Mouse (Mus musculus) layer of hippocampus, adult 2 months (tissue): ENCODE data around the gene Nedd9. TPM values are rescaled to one million over a fixed set of nuclear protein-coding genes. Genes with fewer than 3 reads are reported as not detected.
A peak's percentile ranks its signal among the peaks of the same experiment; 100 is the strongest.

Experiments used
- DNase-seq, 2 experiments: peaks; one replicate each; pipeline ENCODE4 v3.0.0; 2022; ENCODE audit warnings: low spot score in 2 of 2
- H3K27ac ChIP-seq: fragments of 200-600 bp; 2 replicates; pipeline ENCODE4 v1.8.1; 2022
- H3K4me3 ChIP-seq: fragments of 200-600 bp; 2 replicates; pipeline ENCODE4 v1.8.1; 2022; ENCODE audit warnings: mild to moderate bottlenecking
- CTCF ChIP-seq: fragments of 200-600 bp; conservative IDR thresholded peaks from 2 replicates; pipeline ENCODE4 v1.8.1; 2022; ENCODE audit warnings: antibody characterized with exemption, mild to moderate bottlenecking, moderate library complexity
- total RNA-seq, 2 experiments: library from RNA; stranded (reverse); gene quantifications; 2 replicates each; pipeline ENCODE4 v1.2.3; 2021

Nedd9 gene
- total RNA-seq, 2 experiments from 2014 or later = 12.4 to 14.1 TPM

- no peak overlapping the region for H3K4me3 ChIP-seq
- no peak for TF ChIP-seq CTCF
- H3K27ac ChIP-seq = no peak overlapping the region
- no peak for DNase-seq
Observed at GRCm38 (mm10) chr13:41510631-41511419, 23.7 kb upstream of the Nedd9 start.

GRCm38 (mm10) chr13:41505594-41505993 is 18.4 kb upstream of the Nedd9 start:
- Histone ChIP-seq H3K27ac (no peak overlapping the region), H3K4me3 (no peak overlapping the region)
- TF ChIP-seq CTCF = no peak
- DNase-seq = no peak

DNA sequence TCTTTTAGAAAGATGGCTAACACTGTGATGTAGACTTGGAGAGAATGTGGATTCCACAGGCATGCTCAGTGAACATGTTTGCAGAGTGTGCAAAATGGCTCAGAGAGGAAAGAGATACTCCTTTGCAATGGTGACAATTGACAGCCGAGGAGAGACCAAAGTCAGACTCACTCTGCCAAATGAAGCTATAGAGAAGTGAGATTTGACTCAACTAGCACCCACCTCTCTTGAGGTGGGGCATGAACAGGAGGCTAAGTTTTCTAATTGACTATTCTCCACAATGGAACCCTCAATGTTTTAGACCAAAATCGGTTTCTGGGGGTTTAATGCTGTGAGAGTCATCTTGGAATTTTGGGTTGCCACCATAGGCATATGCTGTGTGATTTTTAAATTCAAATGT is 17.8 kb upstream of the Nedd9 start:
- no peak for DNase-seq
- Histone ChIP-seq H3K27ac (no peak overlapping the region), H3K4me3 (no peak overlapping the region)
- TF ChIP-seq CTCF = no peak

DNA sequence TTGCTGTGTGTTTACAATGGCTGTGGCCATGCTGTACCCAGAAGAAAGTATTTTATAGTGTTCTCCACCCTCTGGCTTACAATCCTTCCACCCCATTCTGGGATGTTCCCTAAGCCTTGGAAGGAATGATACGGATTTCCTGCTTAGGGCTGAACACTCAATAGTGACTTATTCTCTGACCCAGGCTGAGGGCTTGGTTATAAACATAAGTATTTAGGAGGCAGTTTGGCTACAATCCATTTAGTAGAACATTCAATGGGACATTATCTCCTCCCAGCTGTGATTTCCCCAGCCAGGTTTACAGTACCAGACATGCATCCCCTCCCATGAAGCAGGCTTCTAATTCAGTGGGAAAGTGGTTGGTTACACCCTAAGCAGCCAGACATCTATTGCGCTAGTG is 17.3 kb upstream of the Nedd9 start:
- no peak overlapping the region for H3K27ac ChIP-seq
- no peak for TF ChIP-seq CTCF

GRCm38 (mm10) chr13:41502917-41503301 is 15.7 kb upstream of the Nedd9 start:
- no peak for TF ChIP-seq CTCF
- Histone ChIP-seq H3K27ac (no peak overlapping the region), H3K4me3 (no peak overlapping the region)
- DNase-seq = no peak

More for the DNA sequence above, 17.3 kb upstream of the Nedd9 start:
- DNase-seq = no peak
- no peak overlapping the region for H3K4me3 ChIP-seq

DNA sequence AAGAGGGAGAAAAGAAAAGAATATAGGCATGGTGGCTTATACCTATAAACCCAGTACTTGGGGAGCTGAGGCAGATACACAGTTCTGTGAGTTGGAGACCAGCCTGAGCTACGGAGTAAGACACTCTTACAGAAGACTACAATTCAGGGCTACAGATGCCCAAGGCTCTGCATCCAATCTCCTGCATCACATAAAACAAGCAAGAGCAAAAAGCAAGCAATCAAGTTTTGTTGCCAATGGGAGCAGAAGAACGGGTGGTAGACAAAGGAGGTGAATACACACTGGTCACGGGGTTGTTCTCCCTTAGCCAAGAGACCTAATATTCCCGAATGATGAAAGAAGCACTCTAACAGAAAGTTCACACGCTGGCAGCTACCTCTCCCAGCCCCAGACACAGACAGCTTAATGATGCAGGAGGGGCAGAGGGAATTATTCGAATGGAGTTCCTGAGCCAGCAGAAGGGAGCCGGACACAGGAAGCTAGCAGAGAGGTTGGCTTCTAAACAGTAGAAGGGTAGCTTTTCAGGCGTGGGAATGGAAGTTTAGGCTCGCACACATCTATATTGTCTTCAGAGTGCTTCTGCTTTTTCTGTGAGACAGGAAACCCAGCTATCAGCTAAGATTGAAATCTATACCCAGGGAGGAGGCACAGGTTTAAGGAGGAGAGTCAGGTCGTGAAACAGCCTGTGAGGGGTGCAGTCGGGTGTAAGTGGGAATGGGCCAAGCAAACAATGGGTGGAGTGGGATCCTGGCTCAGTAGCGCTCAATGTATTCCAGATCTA is 15.2 kb upstream of the Nedd9 start:
- no peak overlapping the region for H3K27ac ChIP-seq
- DNase-seq = no peak
- no peak overlapping the region for H3K4me3 ChIP-seq
- no peak for TF ChIP-seq CTCF

GRCm38 (mm10) chr13:41500793-41501192 is 13.6 kb upstream of the Nedd9 start:
- Histone ChIP-seq H3K27ac (no peak overlapping the region), H3K4me3 (no peak overlapping the region)
- TF ChIP-seq CTCF = no peak
- no peak for DNase-seq

- H3K4me3 ChIP-seq = no peak overlapping the region
- DNase-seq = no peak
- no peak overlapping the region for H3K27ac ChIP-seq
- TF ChIP-seq CTCF = no peak
Observed at GRCm38 (mm10) chr13:41498611-41499121, 11.5 kb upstream of the Nedd9 start.

DNA sequence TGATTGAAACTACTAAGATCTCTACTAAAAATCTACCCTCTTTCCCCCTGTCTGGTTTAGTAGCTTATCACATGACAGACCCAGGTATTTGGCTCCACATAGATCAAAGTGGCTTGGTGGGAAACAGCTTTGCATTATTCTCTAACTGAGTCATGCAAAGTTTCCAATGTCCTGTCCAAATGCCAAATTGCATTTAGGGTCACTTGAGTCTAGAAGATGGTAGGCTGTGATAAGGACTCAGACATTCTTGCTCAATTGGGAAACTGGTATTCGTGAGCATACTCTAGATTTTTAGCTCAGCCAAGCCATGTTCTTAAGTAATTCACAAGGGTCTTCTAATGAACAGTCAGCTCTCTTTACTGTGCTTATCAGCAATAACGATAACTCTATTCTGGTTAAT is 7.5 kb upstream of the Nedd9 start:
- Histone ChIP-seq H3K27ac (no peak overlapping the region), H3K4me3 (no peak overlapping the region)
- TF ChIP-seq CTCF = no peak
- no peak for DNase-seq

GRCm38 (mm10) chr13:41491981-41492702 is 5.0 kb upstream of the Nedd9 start:
- H3K4me3 ChIP-seq = no peak overlapping the region
- no peak for DNase-seq
- TF ChIP-seq CTCF = no peak
- no peak overlapping the region for H3K27ac ChIP-seq

GRCm38 (mm10) chr13:41491522-41491921 is 4.4 kb upstream of the Nedd9 start:
- H3K4me3 ChIP-seq = no peak overlapping the region
- TF ChIP-seq CTCF = no peak
- no peak for DNase-seq
- H3K27ac ChIP-seq = no peak overlapping the region

GRCm38 (mm10) chr13:41490282-41490681 is 3.1 kb upstream of the Nedd9 start:
- Histone ChIP-seq H3K4me3 (no peak overlapping the region), H3K27ac (no peak overlapping the region)
- no peak for DNase-seq
- TF ChIP-seq CTCF = no peak

DNA sequence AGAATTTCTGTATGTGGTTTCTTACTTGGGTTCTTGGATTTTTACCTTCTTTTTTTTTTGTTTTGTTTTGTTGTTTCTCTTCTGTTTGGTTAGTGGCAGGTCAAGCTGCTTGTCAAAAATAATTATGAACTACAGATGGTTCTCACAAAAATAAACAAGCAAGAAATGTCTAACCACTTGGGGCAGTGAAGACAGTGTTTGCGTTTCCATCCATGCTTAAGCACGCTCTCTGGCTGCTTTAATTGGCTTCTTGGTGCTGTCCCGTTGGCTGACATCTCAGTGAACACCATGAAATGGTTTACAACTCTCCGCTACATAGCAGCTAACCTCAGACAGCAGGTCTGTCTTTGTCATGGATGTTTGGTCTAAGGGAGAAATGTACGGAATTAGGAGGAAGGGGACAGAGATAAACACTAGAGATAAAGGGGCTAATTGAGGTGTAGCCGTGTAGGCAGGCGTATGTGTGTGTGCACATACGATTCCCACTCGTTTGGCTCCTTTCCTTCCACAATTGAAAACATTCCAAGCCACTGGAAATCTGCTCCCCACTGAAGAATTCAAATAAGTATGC is 2.6 kb upstream of the Nedd9 start:
- no peak for DNase-seq
- no peak overlapping the region for H3K27ac ChIP-seq
- TF ChIP-seq CTCF = 0 out of 2 replicates have a peak, but pooled peaks have one; percentile 9

More for the DNA sequence above, 2.6 kb upstream of the Nedd9 start:
- no peak overlapping the region for H3K4me3 ChIP-seq
